Mouse (Mus musculus) monocyte, adult 2 months (primary cell): Measurements from ENCODE around the gene Crabp2.

ENCODE experiments used
- DNase-seq, 2 experiments: peaks; one replicate each; pipeline ENCODE4 v3.0.0; 2022; ENCODE audit warnings: low spot score in 2 of 2, low read depth in 1 of 2

Gene Crabp2

DNA sequence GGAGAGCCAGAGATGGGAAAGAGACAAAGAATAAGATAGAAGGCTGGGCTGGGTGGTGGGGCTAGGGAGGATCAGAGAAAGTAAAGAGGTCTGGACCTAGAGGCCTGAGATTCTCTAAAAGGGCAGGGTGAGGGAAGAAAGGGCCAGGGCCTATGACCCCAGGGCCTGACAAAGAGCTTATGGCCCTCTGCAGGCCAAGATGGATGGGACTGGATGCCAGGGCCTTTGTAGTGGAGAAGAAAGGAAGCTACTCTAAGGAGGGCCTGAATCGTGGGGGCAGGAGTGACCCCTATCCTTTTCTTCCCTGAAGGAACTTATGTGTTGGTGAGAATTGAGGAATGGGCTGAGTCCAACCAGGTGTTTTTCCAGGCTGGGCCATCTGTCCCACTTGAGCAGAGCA lies 9.6 kb downstream of the Crabp2 start:
- DNase-seq: no peak

DNA sequence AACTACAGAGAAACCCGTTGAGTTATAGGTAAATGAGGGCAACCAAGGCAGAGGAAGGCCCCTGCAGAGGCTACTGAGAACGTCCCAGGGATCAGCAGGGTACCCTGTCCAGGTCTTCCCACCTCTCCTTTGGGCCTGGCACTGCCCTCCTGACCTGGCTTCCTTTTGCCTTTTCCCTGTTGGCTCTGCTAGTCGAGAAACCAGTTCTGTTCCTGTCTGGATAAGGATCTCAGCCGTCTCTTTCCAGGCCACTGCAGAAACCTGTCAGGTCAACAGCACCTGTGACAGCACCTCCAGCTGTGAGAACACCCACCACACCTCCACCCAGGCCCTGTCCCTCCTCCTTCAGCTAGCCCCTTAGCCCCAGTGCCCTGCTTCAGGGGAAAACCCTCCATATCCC lies 10.0 kb downstream of the Crabp2 start:
- DNase-seq: no peak

DNA sequence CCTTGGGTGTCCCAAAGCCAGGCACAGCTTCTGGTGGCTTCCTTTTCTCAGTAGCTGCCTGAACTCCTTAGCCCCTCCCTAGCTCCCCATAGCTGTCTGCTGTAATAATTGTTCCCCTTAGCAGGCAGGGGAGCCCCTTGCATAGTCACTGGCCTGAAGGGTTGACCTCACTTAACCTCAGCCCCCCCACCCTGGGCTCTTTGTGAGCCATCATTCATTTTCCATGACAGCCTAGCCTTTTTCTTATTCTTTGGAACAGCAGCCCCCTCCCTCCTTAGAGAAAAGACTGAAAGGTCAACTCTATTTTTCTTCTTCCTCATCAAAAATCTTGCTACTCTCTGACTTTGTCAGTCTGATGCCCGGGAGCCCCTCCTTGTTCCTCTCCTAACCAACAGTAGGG lies 10.5 kb downstream of the Crabp2 start:
- DNase-seq: no peak

DNA sequence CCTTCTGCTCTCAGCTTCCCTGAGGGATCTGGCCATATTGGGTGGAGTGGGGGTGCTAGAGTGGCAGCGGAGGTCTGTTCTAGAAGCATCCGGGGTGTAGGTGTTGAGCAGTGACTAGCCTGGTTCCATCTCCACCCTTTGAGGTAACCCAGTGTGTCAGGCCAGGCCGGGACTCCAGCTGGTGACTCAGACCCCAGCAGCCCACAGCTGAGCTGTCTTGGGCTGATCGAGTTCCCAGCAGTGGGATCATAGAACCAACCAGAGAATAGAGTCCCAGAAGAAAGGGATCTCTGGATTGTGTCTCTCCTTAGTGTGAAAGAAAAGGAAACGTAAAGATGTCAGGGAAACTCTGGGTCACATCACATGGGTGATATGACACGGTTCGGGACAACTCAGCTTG lies 10.9 kb downstream of the Crabp2 start:
- DNase-seq: no peak

DNA sequence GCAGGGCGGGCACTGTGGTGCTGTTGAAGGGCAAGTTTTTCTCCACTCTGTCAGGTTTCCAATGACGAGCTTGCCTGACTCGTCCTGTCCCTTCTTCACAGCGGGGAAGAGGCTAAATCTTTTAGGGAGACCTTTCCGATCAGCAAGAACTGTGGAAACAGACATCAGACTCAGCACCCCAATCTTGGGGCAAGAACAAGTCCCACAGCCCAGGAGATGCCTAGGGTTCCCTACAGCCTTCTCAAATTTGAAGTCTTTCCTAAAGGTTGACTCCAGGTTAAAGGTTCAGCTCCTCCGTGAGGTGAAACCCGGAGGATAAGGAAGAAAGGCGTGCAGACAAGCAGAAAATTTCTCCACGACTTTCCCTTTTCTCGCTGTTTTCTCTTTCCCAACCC lies 11.7 kb downstream of the Crabp2 start:
- no peak for DNase-seq

DNA sequence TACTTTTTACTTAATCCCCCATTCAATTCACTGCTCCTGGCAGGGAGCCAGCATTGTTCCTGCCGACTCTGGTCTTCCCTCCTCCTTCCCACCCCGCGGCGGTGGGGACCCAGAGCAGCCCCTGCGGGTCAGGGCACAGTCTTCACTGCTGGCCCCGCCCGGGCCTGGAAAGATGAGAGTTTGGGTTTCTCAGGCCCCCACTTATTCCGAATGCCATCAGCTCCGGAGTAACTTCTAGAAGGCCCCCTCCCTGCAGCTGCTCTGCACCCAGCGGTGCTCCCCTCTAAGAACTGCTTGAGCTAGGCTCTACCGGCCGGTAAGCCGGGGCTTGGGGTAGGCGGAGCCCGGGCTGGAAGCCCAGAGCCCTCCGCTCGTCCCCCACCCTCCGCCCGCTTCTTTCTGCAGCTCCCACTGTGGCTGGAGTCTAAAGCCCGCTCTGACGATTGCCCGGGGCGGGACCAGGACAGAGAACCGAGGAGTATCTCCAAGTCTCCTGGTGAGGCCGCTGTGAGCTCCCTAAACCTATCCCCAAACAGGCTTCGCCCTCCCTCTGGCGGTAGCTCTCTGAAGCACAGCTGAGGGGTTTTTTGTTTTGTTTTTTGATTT lies 12.2 kb downstream of the Crabp2 start:
- DNase-seq: peak; percentile 29 to 59

DNA sequence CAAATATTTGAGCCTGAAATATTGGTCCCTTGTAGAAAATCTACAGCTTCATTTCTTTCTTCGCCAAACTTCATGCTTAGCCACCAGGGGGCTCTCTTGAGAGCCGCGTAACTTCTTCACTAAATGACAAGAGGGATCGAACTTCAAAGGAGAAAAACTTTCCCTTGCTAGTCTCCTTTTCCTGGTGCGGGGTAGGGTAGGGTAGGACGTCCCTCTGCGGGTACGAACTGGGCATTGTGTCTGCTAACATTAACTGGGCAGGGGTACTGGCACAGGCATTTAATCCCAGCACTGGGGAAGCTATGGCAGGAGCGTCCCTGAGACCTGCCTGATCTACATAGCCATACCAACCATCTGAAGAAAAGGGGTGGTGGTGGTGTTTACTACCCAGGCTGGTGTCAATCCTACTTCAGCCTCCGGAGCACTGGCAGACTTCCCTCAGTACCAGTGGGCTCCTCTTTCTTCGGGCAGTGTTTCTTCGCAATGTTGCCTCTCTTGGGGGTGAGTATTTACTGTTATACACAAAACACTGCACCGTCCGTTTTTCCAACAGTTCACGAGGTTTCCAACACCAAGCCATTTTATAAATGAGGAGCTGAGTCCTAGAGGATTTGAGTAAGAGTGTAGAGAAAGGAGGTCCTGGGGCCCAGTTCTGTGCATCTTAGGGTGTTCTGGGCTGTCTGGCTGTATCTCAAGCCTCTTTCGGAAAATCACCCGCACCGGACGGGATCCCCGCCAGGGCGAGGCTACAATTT lies 21.9 kb downstream of the Crabp2 start:
- no peak for DNase-seq

DNA sequence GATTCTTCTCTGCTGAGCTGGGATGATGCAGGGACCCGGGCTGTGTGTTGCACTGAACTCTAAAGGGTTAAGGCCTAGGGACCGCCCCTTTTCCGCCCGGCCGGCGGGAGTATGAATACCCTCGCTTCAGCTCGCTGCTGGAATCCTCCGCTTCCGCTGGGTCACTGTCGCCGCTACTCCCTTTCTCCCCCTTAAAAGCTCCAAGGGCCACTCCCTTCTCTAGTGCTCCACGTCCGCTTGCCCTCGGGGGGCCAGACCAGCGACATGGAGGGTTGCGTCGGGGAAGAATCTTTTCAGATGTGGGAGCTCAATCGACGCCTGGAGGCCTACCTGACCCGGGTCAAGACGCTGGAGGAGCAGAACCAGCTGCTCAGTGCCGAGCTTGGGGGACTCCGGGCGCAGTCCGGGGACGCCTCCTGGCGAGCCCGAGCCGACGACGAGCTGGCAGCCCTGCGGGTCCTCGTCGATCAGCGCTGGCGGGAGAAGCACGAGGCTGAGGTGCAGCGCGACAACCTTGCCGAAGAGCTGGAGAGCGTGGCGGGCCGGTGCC lies 22.5 kb downstream of the Crabp2 start, which contains the start of gene Nes:
TSS of gene Nes (plus strand) at position 140 of the 550 bp plus-strand sequence.
- no peak for DNase-seq

DNA sequence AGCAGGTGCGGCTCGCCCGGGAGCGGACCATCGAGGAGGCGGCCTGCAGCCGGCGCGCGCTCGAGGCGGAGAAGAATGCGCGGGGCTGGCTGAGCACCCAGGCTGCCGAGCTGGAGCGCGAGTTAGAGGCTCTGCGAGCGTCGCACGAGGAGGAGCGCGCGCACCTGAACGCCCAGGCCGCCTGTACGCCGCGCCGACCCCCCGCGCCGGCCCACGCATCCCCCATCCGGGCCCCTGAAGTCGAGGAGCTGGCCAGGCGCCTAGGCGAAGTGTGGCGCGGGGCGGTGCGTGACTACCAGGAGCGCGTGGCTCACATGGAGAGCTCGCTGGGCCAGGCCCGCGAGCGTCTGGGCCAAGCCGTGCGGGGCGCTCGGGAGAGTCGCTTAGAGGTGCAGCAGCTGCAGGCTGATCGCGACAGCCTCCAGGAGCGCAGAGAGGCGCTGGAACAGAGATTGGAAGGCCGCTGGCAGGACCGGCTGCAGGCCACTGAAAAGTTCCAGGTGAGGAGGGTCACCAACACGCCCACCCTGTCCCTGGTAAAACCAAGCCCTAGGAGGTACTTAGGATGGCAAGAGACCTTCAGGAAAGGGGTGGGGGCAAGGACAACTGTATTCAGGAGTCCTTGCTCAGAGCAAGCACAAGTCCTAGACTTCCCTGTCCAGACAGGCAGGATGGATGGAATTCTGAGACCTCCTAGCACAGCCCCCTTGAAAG lies 23.2 kb downstream of the Crabp2 start:
- DNase-seq: no peak

DNA sequence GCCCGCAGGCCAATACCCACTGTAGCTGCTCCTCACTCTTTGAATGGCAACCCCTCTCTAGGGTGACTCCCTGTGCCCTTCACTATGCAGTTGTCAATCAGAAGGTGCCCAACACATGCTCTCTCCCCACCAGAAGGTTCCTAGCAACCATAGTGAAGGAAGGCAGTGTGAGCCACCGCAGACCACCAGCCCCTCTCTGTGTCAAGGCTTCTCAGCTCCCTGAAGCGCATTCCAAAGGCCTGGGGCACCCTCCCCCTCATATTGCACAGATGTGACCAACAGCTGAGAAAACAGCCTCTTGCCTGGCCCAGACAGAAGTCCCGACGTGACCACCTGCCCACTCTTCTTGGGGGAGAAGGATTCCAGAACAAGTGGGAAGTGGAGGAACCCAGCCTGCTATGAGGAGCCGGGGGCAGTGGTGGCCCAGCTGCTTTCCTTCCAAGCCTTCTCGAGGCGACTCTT lies 23.8 kb downstream of the Crabp2 start:
- DNase-seq: no peak

DNA sequence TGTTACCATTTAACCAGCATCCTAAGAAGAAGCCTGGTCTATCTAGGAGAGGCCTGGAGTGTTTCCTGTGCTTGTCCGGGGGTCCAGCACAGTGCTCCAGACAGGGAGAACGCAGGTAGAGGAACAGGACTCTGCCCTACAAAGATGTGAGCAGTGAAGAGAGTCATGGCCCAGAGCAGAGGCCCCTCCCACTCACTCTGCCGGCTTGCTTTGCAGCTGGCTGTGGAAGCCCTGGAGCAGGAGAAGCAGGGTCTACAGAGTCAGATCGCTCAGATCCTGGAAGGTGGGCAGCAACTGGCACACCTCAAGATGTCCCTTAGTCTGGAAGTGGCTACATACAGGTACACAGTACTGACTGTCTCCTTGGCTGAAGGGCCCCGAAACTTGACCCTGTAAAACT lies 24.3 kb downstream of the Crabp2 start:
- no peak for DNase-seq

DNA sequence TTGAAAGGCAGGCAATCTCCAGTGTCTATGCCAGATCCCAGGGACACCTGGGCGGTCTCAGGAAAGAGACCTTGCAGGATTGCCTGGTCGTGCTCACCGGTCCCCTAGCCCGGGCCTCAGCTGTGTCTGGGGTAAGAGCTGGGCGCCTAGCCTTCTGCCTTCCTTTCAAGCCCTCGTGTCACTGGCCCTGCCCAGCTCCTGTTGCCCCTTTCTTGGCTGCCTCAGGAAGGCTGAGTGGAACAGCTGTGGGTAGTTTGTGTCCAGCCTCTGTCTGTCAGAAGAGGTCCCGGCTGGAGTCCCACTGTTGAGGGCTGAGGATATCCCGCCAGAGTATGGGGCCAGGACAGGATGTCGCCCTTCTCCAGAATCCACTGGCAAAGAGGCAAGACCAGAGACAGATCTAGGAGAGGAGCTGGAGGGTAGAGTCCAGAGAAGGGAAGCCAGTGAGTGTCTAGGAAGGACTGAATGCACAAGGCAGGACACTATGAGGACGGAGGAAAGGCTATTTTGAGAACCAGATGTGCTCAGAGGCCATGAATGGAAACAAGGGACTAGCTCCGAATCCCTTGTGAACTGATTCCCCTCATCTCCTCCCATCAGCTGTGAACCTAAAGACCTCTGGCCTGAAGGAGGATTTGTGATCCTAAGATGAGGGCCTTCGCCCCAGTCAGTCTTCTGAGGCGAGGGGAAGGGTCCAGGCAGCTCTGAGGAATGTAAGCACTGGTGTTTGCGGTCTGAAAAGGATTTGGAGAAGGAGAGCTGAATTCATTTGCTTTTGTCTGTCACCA lies 25.3 kb downstream of the Crabp2 start:
- no peak for DNase-seq

DNA sequence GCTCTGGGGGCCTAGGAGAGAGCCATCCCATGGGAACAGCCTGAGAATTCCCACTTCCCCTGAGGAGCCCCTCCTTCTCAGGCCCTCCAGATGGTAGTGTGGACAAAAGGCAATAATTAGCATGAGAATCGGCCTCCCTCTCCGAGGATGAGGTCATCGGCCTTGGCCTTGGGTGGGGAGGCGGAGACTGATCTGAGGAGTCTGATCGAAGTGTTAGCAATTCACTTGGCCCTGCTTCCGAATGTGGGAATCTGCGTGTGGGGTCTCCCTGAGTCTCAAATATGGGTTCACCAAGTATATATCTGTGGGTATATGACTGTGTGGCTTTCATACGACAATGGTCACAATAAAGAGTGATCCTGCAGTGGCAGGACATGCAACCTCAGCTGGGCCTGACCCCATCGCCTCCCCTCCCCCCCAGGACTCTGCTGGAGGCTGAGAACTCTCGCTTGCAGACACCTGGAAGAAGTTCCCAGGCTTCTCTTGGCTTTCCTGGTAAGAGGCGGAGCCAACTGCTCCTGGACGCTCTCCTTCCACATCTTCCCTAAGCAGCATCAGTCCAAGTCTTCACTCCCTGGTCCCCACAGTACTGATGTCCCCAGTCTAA lies 26.0 kb downstream of the Crabp2 start:
- no peak for DNase-seq

DNA sequence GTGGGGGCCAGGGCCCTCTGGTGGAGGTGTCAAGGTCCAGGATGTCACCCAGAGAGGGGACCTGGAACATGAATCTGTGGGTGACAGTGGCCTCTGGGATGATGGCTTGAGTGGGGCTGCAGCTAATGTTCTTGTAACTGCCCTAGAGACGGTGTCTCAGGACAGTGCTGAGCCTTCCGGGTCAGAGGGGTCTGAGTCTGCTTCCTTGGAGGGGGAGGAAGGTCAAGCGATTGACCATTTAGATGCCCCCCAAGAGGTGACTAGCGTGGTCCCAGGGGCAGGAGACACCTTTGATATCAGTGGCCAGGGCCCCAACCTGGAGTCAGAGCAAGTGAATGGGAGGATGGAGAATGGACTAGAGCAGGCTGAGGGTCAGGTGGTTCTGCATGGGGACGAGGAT lies 31.0 kb downstream of the Crabp2 start:
- no peak for DNase-seq

DNA sequence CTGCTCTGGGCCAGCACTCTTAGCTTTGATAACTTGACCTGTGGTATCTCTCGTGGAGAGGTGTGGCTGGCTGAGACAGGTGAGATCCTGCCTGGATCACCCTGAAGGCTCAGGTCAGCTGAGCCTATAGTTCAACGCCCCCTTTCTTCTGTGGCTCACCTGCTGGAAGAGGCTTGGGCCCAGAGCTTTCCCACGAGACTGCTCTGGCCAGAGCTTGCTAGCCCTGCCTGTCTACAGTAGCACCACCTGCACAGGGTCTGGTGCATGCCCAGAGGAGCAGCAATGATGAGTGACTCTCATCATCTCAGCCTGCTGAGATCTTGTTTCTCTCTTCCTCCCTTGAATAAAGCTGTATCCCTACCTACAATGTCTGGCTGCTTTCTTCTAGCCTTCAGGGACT lies 31.6 kb downstream of the Crabp2 start:
- DNase-seq: no peak

DNA sequence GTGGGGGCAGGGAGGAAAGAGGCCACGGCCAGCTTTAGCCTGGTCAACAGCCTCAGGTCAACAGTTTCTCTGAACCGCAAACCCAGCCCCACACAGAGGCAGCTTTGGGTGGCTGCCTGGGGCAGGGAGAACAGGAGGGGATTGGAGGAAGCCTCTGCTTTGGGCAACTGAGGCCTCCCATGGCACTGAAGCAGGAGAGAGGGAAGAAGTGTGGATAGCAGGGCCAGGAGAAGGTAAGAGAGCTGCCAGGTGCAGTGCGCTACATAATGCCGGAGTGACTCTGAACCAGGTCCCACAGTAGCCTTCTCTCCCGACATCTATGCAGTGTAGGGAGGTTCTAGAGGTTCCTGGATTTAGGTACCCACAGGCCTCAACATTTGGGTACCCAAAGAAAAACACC lies 32.3 kb downstream of the Crabp2 start:
- no peak for DNase-seq

DNA sequence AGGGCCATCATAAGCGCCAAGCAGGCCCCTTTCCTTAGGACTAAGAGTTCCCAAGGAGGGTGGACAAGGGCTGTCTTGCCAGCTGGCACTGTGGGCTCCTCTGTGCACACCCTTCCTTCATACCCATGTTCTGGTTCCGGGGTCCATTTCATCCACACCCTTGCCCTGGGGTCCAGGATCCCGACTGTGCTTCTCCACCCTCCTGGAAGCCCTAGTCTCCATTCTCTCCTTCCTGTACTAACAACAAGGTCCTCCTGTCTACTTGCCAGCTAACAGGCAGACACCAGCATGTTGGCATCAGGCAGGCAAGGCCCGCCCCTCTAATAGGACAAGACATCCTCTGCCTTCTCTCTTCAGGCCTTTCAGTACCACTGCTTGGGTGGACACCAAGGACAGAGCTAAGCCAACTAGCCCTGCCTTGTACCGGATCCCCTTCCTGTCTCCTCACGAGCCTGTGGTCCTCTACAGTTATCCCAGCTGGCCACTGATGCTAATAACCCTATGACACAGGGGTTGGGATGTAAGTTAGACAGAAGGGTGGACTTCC lies 32.8 kb downstream of the Crabp2 start:
- DNase-seq: no peak

DNA sequence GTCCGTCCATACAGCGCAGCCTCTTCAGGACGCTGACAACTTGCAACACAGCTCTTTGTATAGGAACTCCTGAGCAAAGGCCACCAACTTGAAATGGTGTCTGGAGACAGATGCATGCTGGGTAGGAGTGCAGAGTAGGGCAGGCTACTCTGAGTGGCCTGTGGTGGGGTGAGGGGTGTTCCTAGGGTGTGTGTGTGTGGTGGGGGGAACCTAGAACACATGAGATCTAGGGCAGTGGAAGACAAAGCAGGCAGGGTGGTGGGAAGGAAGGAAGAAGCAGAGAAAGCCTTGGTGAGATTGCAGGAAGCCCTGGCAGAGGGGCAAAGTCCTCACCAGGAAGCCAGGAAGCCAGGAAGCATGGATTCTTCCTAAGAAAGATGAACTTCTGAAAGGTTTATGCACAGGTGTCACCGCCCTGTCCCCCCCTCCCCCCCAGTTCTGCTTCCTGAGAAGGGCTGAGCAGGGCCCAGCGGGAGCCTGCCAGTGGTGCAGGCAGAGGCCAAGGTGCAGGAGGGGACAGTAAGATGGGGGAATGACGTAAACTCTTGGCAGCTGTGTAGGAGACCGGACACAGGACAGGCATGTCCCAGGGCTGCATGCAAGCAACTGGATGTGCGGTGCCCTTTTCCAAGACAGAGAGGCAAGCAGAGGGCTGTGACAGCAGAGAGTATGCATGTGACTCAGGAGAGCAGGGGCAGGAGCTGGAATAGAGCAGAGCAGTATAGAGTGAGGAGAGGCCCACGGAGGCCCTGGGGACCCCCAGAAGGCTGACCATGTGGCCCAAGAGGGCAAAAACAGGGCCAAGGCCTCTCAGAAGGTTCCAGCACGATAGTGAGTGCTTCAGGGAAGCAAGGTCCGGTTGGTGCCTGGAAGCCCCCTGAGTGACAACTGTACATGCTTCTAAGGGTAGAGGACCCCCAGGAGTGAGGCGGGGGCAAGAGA lies 33.7 kb downstream of the Crabp2 start:
- no peak for DNase-seq

DNA sequence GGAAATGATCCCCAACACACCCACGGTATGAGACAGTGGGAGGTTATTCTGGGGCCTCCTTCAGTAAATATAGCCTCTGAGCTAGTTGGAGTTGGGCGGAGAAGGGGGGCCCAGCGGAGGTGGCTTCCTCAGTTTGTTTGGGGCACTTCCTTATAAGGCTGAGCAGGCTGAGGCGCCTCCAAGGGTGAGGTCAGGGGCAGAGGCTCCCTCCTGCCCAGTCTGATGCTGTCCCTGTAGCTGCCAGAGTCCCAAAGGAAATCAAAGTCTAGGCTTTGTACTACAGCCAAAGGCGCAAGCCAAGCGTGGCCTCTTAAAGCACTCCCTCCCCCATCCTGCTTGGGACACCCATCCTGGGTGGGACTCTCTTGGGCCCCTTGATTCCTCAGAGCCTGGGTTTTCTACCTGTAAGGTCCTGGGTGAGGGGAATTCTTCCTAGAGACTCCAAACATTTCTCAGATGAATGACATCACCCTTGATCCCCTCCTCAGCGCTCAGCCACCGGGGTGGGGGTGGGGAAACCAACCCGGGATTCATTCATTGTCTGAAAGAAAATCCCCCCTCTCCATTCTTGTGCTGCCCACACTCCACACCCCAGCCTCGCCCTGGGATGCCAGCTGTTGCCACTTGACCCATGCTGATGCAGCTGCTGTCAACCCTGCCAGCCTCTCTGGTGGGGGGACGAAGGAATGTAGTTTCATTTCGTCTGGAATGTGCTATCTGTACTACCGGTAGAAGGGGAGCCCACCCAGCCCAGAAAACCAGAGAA lies 34.6 kb downstream of the Crabp2 start:
- no peak for DNase-seq
